Mouse (Mus musculus) E14TG2a.4 (cell line): ENCODE measurements at regions not wholly inside any gene's neighbourhood (a gene's known extent, or its start where the extent isn't known, plus 50 kb on each side); places are given as distances from the start of the nearest gene placed in this dataset.

ENCODE experiments used
- CTCF ChIP-seq: conservative IDR thresholded peaks from 2 replicates; pipeline ENCODE4 v1.5.1; 2014; ENCODE audit warnings: low read length
- NANOG ChIP-seq: IDR thresholded peaks from 2 replicates; pipeline ENCODE4 v1.6.1; 2014; ENCODE audit warnings: borderline replicate concordance, low read length, mixed read lengths
- POU5F1 ChIP-seq: IDR thresholded peaks from 2 replicates; pipeline ENCODE4 v1.6.1; 2014; ENCODE audit warnings: low read length, borderline replicate concordance

GRCm38 (mm10) chr9:56562440-56562839 is 144.0 kb downstream of the Hmg20a start:
- TF ChIP-seq CTCF (no peak), NANOG (no peak), POU5F1 (no peak)
